Mouse (Mus musculus) neural tube, embryonic 12.5 days (tissue): ENCODE results near the gene Mapk1ip1l. TPM values are rescaled to one million over a fixed set of nuclear protein-coding genes. Genes with fewer than 3 reads are reported as not detected.

Source experiments
- ATAC-seq: fragments of 200-750 bp; cut with Nextera tagmentation; 2 replicates; pipeline ENCODE4 v1.8.0; 2017; ENCODE audit warnings: low read depth, mild to moderate bottlenecking, moderate TSS enrichment, moderate library complexity; ENCODE audit not compliant: low FRiP score
- H3K27ac ChIP-seq: fragments of 300-500 bp; sonication (generic); 2 replicates; pipeline ENCODE4 v1.5.1; 2016
- H3K27me3 ChIP-seq: fragments of 300-500 bp; sonication (generic); replicated peaks from 2 replicates; pipeline ENCODE4 v1.6.1; 2016; ENCODE audit warnings: mild to moderate bottlenecking
- H3K36me3 ChIP-seq: fragments of 300-500 bp; sonication (generic); 2 replicates; pipeline ENCODE4 v1.6.1; 2016; ENCODE audit warnings: mild to moderate bottlenecking
- H3K4me1 ChIP-seq: fragments of 300-500 bp; sonication (generic); 2 replicates; pipeline ENCODE4 v1.6.1; 2016
- H3K4me2 ChIP-seq: fragments of 300-500 bp; sonication (generic); replicated peaks from 2 replicates; pipeline ENCODE4 v1.6.1; 2016; ENCODE audit warnings: mild to moderate bottlenecking
- H3K4me3 ChIP-seq: fragments of 300-500 bp; sonication (generic); 2 replicates; pipeline ENCODE4 v1.5.1; 2016
- H3K9ac ChIP-seq: fragments of 300-500 bp; sonication (generic); 2 replicates; pipeline ENCODE4 v1.6.1; 2016; ENCODE audit warnings: mild to moderate bottlenecking
- H3K9me3 ChIP-seq: fragments of 300-500 bp; sonication (generic); 2 replicates; pipeline ENCODE4 v1.6.1; 2016; ENCODE audit warnings: mild to moderate bottlenecking
- WGBS: fragments of 180-500 bp; shearing (Covaris S2); methylation state at CpG from one replicate; pipeline ENCODE4 v1.1.7; 2016; 5-methylcytosine and 5-hydroxymethylcytosine counted together
- polyA plus RNA-seq: library from polyadenylated mRNA; unstranded; fragments of >200 nt; fragmentation: Nextera tagmentation; extraction: Ambion mirVana; gene quantifications from 2 replicates; pipeline ENCODE4 v1.2.1, GENCODE M21; 2016

The Mapk1ip1l gene
- polyA plus RNA-seq, 1 experiment from 2014 or later = 74.9 TPM

DNA sequence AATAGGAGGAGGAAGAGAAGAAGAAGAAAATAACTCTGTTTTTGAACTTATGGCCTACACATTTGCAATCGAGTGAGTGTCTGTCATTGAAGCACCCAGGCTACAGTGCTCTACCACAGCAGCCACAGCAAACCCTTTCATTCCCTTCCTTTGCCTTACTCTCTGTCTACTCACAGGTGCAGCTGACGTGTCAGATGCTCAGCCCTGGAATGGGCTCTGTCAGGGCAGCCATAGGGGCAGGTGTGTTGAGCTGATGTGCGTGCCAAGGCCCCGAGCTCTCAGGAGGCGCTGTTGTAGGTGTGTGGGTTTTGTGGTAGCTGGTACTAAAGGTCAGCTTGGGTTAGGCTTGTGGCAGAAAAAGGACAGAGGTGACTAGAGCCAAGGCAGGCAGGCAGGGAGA lies 71.7 kb downstream of the Mapk1ip1l start:
- Histone ChIP-seq H3K9me3 (no peaks in the 10 kb centered on the region), H3K4me3 (no peak overlapping the region), H3K27me3 (peaks cover 16% of the 10 kb centered on the region), H3K4me1 (peaks cover 10% of the 10 kb centered on the region), H3K36me3 (no peaks in the 10 kb centered on the region), H3K4me2 (no peak overlapping the region), H3K27ac (no peak overlapping the region), H3K9ac (no peak overlapping the region)
- WGBS = 88% methylated on average over 5 of the region's 5 CpGs
- ATAC-seq = no peak

DNA sequence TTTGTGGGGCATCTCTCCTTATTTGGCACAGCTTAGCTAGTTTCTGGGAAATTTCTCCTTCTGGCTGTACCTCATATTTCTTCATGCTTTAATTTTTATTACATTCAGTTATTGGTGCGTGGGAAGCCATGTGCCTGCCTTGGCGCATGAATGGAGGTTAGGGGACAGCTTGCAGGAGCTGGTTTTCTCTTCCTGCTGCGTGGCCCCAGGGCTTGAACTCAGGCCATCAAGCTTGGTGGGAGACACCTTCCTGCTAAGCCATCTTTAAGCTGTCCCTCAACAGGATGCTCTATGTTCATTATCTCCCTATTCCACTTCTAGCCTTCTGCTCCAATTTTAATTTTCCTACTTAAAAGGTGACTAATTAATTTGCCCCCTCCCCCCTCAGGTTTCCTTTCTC lies 72.7 kb downstream of the Mapk1ip1l start:
- ATAC-seq = no peak
- Histone ChIP-seq H3K27ac (no peak overlapping the region), H3K9me3 (no peaks in the 10 kb centered on the region), H3K4me3 (no peak overlapping the region), H3K27me3 (peaks cover 16% of the 10 kb centered on the region), H3K9ac (no peak overlapping the region), H3K4me2 (no peak overlapping the region), H3K4me1 (peaks cover 4% of the 10 kb centered on the region), H3K36me3 (no peaks in the 10 kb centered on the region)
- 86% methylated on average over 3 of the region's 3 CpGs for WGBS

DNA sequence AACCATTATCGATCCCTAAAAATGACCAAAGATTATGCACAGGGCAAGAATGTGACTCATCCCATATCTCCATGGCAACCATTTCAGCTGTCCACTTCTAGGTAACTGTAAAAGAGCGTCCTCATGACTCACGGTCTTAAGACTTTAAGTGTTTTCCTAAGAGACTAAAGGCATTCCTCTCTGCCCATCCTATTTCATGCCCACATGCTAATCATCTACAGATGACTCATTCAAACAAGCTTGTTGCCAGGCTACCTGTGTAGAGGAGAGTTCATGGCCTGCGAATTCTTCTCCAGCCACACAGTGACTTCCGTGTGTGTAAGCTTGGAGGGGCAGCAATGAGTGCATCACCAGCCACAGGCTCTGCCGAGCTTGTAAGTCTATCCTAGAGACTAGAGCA lies 73.6 kb downstream of the Mapk1ip1l start:
- Histone ChIP-seq H3K4me1 (peaks cover 4% of the 10 kb centered on the region), H3K27ac (no peak overlapping the region), H3K4me3 (no peak overlapping the region), H3K4me2 (no peak overlapping the region), H3K27me3 (peaks cover 16% of the 10 kb centered on the region), H3K9me3 (no peaks in the 10 kb centered on the region), H3K9ac (no peak overlapping the region), H3K36me3 (no peaks in the 10 kb centered on the region)
- WGBS = 78% methylated on average over 6 of the region's 6 CpGs
- no peak for ATAC-seq

Other genes with a start within 250 kb of the Mapk1ip1l start
- 2.2 and 2.4 TPM in 2 replicates for gene Gch1, start 108.9 kb upstream of the Mapk1ip1l start, polyA plus RNA-seq
- 30.4 and 31.3 TPM in 2 replicates for gene Wdhd1, start 21.4 kb upstream of the Mapk1ip1l start, polyA plus RNA-seq
- gene Socs4, start 21.3 kb upstream of the Mapk1ip1l start, polyA plus RNA-seq = 5.2 and 6.0 TPM in 2 replicates
- gene Lgals3, start 69.5 kb downstream of the Mapk1ip1l start, polyA plus RNA-seq = 1.4 and 1.9 TPM in 2 replicates
- gene Dlgap5, start 120.1 kb downstream of the Mapk1ip1l start, polyA plus RNA-seq = 36.1 and 40.0 TPM in 2 replicates
- gene Fbxo34, start 152.2 kb downstream of the Mapk1ip1l start, polyA plus RNA-seq = 24.4 and 25.7 TPM in 2 replicates